Mouse (Mus musculus) ES-E14 (cell line): Measurements from ENCODE around the gene Wdr95. TPM values are rescaled to one million over a fixed set of nuclear protein-coding genes. Genes with fewer than 3 reads are reported as not detected.

Source experiments
- DNase-seq: peaks from one replicate; pipeline ENCODE4 v3.0.0-alpha.2; 2013; ENCODE audit warnings: low read depth, low spot score
- H3K27ac ChIP-seq: 2 replicates; pipeline ENCODE4 v1.5.1; 2012; ENCODE audit warnings: low read depth, mild to moderate bottlenecking, low read length, moderate library complexity, mixed read lengths; ENCODE audit not compliant: poor library complexity, insufficient read depth, severe bottlenecking
- H3K36me3 ChIP-seq: 2 replicates; pipeline ENCODE4 v1.6.1; 2012; ENCODE audit warnings: mild to moderate bottlenecking, low read length, moderate library complexity, mixed read lengths; ENCODE audit not compliant: control insufficient read depth, poor library complexity, insufficient read depth, severe bottlenecking
- H3K4me1 ChIP-seq, 2 experiments: fragments of 150-350 bp in 1 of 2; sonication (generic) in 1 of 2; 2 replicates each; pipeline ENCODE4 v1.6.1; 2012; ENCODE audit warnings: low read length in 2 of 2, mild to moderate bottlenecking in 1 of 2, mixed read lengths in 1 of 2; ENCODE audit not compliant: control insufficient read depth in 2 of 2, insufficient read depth in 2 of 2, poor library complexity in 1 of 2
- H3K4me3 ChIP-seq, 2 experiments: fragments of 150-350 bp in 1 of 2; sonication (generic) in 1 of 2; 2 replicates each; pipeline ENCODE4 v1.5.1; 2012; ENCODE audit warnings: low read length in 2 of 2, low read depth in 1 of 2, mild to moderate bottlenecking in 1 of 2, mixed read lengths in 1 of 2; ENCODE audit not compliant: insufficient read depth in 1 of 2, poor library complexity in 1 of 2, severe bottlenecking in 1 of 2
- H3K9ac ChIP-seq: 2 replicates; pipeline ENCODE4 v1.6.1; 2012; ENCODE audit warnings: low read depth, mild to moderate bottlenecking, low read length, mixed read lengths; ENCODE audit not compliant: poor library complexity, insufficient read depth, severe bottlenecking
- H3K9me3 ChIP-seq: fragments of 150-350 bp; sonication (generic); 2 replicates; pipeline ENCODE4 v1.6.1; 2012; ENCODE audit warnings: low read depth, mild to moderate bottlenecking, low read length; ENCODE audit not compliant: control insufficient read depth, insufficient read depth
- CHD2 ChIP-seq: IDR thresholded peaks from 2 replicates; pipeline ENCODE4 v1.6.1; 2014; ENCODE audit warnings: mild to moderate bottlenecking, low read depth, low read length, inconsistent platforms
- HCFC1 ChIP-seq: IDR thresholded peaks from 2 replicates; pipeline ENCODE4 v1.6.1; 2012; ENCODE audit warnings: low read length, inconsistent platforms, borderline replicate concordance; ENCODE audit not compliant: insufficient read depth
- MAFK ChIP-seq: IDR thresholded peaks from 2 replicates; pipeline ENCODE4 v1.6.1; 2014; ENCODE audit warnings: mild to moderate bottlenecking, low read depth, low read length, inconsistent platforms; ENCODE audit not compliant: insufficient read depth
- ZC3H11A ChIP-seq: IDR thresholded peaks from 2 replicates; pipeline ENCODE4 v1.6.1; 2012; ENCODE audit warnings: low read depth, mild to moderate bottlenecking, inconsistent platforms, low read length, borderline replicate concordance
- ZNF384 ChIP-seq: IDR thresholded peaks from 2 replicates; pipeline ENCODE4 v1.6.1; 2012; ENCODE audit warnings: low read depth, low read length, inconsistent platforms
- in situ Hi-C, 2 experiments: fragments of 600-800 bp; cut with MboI; formaldehyde crosslinking; loops; one replicate each; pipeline ENCODE4 v1.15.1; 2025; ENCODE audit warnings: low sequenced_read_pairs in 2 of 2, inconsistent platforms in 1 of 2; ENCODE audit not compliant: unreplicated experiment in 2 of 2
- total RNA-seq: library from RNA; depleted of rRNA; stranded (reverse); fragments of 300-350 nt; gene quantifications from 2 replicates; pipeline ENCODE4 v1.2.3, GENCODE M21; 2012

Wdr95 gene
- total RNA-seq, 1 experiment, result 1.5 TPM

GRCm38 (mm10) chr5:149616138-149616537 is 87.7 kb downstream of the Wdr95 start:
- H3K27ac ChIP-seq, result no peak overlapping the region
- H3K36me3 ChIP-seq, result peaks cover 42% of the 10 kb centered on the region
- no peaks in the 10 kb centered on the region for H3K9me3 ChIP-seq
- TF ChIP-seq ZNF384, result no peak
- H3K4me3 ChIP-seq, result no peak overlapping the region
- in situ Hi-C loops, result no loop called here
- peaks cover 0 to 6% of the 10 kb centered on the region in 2 experiments; a peak in 1 of 4 replicates for H3K4me1 ChIP-seq
- DNase-seq, result no peak
- H3K9ac ChIP-seq, result no peak overlapping the region

GRCm38 (mm10) chr5:149616817-149617216 is 88.3 kb downstream of the Wdr95 start:
- Histone ChIP-seq H3K27ac (no peak overlapping the region), H3K9ac (no peak overlapping the region), H3K4me3 (no peak overlapping the region), H3K9me3 (no peaks in the 10 kb centered on the region), H3K4me1 (peaks cover 0 to 6% of the 10 kb centered on the region in 2 experiments; a peak in 1 of 4 replicates), H3K36me3 (peaks cover 47% of the 10 kb centered on the region)
- DNase-seq, result no peak
- in situ Hi-C loops, result no loop called here
- TF ChIP-seq ZNF384, result no peak
- TF ChIP-seq MAFK, result no peak
- TF ChIP-seq ZC3H11A, result no peak
- TF ChIP-seq HCFC1, result no peak

GRCm38 (mm10) chr5:149617776-149618425 is 89.4 kb downstream of the Wdr95 start:
- Histone ChIP-seq H3K4me3 (no peak overlapping the region), H3K4me1 (peaks cover 5 to 6% of the 10 kb centered on the region in 2 experiments; a peak in 2 of 4 replicates), H3K9me3 (no peaks in the 10 kb centered on the region), H3K36me3 (peaks cover 55% of the 10 kb centered on the region), H3K9ac (no peak overlapping the region), H3K27ac (no peak overlapping the region)
- in situ Hi-C loops, result no loop called here
- TF ChIP-seq ZNF384 (no peak), ZC3H11A (no peak), CHD2 (no peak), HCFC1 (no peak), MAFK (no peak)
- no peak for DNase-seq

GRCm38 (mm10) chr5:149622152-149622551 is 93.7 kb downstream of the Wdr95 start:
- Histone ChIP-seq H3K4me3 (no peak overlapping the region), H3K9ac (no peak overlapping the region), H3K4me1 (peaks cover 0 to 5% of the 10 kb centered on the region in 2 experiments; a peak in 2 of 4 replicates), H3K27ac (no peak overlapping the region), H3K9me3 (no peaks in the 10 kb centered on the region), H3K36me3 (peaks cover 75% of the 10 kb centered on the region)
- TF ChIP-seq MAFK, result no peak
- no peak for TF ChIP-seq CHD2
- TF ChIP-seq ZC3H11A, result no peak
- TF ChIP-seq HCFC1, result no peak
- TF ChIP-seq ZNF384, result no peak
- in situ Hi-C loops, result no loop called here
- no peak for DNase-seq

- Histone ChIP-seq H3K4me3 (no peak overlapping the region), H3K9me3 (no peaks in the 10 kb centered on the region), H3K9ac (no peak overlapping the region), H3K27ac (no peak overlapping the region), H3K4me1 (peaks cover 0 to 5% of the 10 kb centered on the region in 2 experiments; a peak in 2 of 4 replicates), H3K36me3 (peaks cover 77% of the 10 kb centered on the region)
- no peak for TF ChIP-seq HCFC1
- no peak for TF ChIP-seq CHD2
- no peak for TF ChIP-seq ZC3H11A
- TF ChIP-seq ZNF384, result no peak
- TF ChIP-seq MAFK, result no peak
- in situ Hi-C loops, result no loop called here
- no peak for DNase-seq
Observed at GRCm38 (mm10) chr5:149622644-149623043, 94.2 kb downstream of the Wdr95 start.
